Mouse (Mus musculus): ENCODE data around the gene Tubb4b. TPM values are rescaled to one million over a fixed set of nuclear protein-coding genes. Genes with fewer than 3 reads are reported as not detected.
A peak's percentile ranks its signal among the peaks of the same experiment; 100 is the strongest.

Gene Tubb4b
- polyA plus RNA-seq, 1 experiment from 2014 or later: 823 TPM

GRCm38 (mm10) chr2:25240723-25241437 lies 16.4 kb upstream of the Tubb4b start:
- H3K27me3 ChIP-seq (replicated peaks; ENCODE audit: control insufficient read depth, insufficient read depth, low read length): peaks cover 23% of the 10 kb centered on the region

GRCm38 (mm10) chr2:25240310-25240709 lies 15.8 kb upstream of the Tubb4b start:
- peaks cover 28% of the 10 kb centered on the region for H3K4me1 ChIP-seq (replicated peaks; ENCODE audit: control insufficient read depth, insufficient read depth, low read length)
- peaks cover 23% of the 10 kb centered on the region for H3K27me3 ChIP-seq (replicated peaks; ENCODE audit: control insufficient read depth, insufficient read depth, low read length)
- WGBS: 56% methylated on average over 8 of the region's 8 CpGs
- no peaks in the 10 kb centered on the region for H3K36me3 ChIP-seq (ENCODE audit: control insufficient read depth, insufficient read depth, low read length)
- no peak for DNase-seq (ENCODE audit: low spot score)
- peak overlapping the region; percentile 57 for H3K27ac ChIP-seq (ENCODE audit: low read depth, low read length)
- H3K4me3 ChIP-seq (ENCODE audit: low read depth, low read length): peak overlapping the region; percentile 49
- H3K9ac ChIP-seq (ENCODE audit: low read depth, low read length): peak overlapping the region; percentile 51
- H3K9me3 ChIP-seq (ENCODE audit: control insufficient read depth, low read length): no peaks in the 10 kb centered on the region
- H3K4me2 ChIP-seq: peak overlapping the region; percentile 78
- ATAC-seq (replicated peaks; ENCODE audit: low FRiP score): no peak

More at GRCm38 (mm10) chr2:25240723-25241437, 16.4 kb upstream of the Tubb4b start:
- Histone ChIP-seq H3K4me1 (replicated peaks; ENCODE audit: control insufficient read depth, insufficient read depth, low read length) (peaks cover 28% of the 10 kb centered on the region), H3K36me3 (ENCODE audit: control insufficient read depth, insufficient read depth, low read length) (no peaks in the 10 kb centered on the region), H3K4me2 (peak overlapping the region; percentile 78), H3K4me3 (ENCODE audit: low read depth, low read length) (peak overlapping the region; percentile 49), H3K27ac (ENCODE audit: low read depth, low read length) (peak overlapping the region; percentile 57), H3K9me3 (ENCODE audit: control insufficient read depth, low read length) (no peaks in the 10 kb centered on the region), H3K9ac (ENCODE audit: low read depth, low read length) (peak overlapping the region; percentile 51)
- DNase-seq (ENCODE audit: low spot score): peak; percentile 81
- WGBS: 2% methylated on average over 29 of the region's 29 CpGs
- peak; percentile 86 for ATAC-seq (replicated peaks; ENCODE audit: low FRiP score)

GRCm38 (mm10) chr2:25239766-25240165 lies 15.3 kb upstream of the Tubb4b start:
- Histone ChIP-seq H3K9ac (ENCODE audit: low read depth, low read length) (no peak overlapping the region), H3K27ac (ENCODE audit: low read depth, low read length) (no peak overlapping the region), H3K4me3 (ENCODE audit: low read depth, low read length) (no peak overlapping the region), H3K36me3 (ENCODE audit: control insufficient read depth, insufficient read depth, low read length) (no peaks in the 10 kb centered on the region), H3K4me1 (replicated peaks; ENCODE audit: control insufficient read depth, insufficient read depth, low read length) (peaks cover 28% of the 10 kb centered on the region), H3K4me2 (no peak overlapping the region), H3K9me3 (ENCODE audit: control insufficient read depth, low read length) (no peaks in the 10 kb centered on the region), H3K27me3 (replicated peaks; ENCODE audit: control insufficient read depth, insufficient read depth, low read length) (peaks cover 23% of the 10 kb centered on the region)
- WGBS: 81% methylated on average over 3 of the region's 3 CpGs
- DNase-seq (ENCODE audit: low spot score) (no peak), ATAC-seq (replicated peaks; ENCODE audit: low FRiP score) (no peak)

GRCm38 (mm10) chr2:25238106-25238505 lies 13.6 kb upstream of the Tubb4b start:
- H3K9me3 ChIP-seq (ENCODE audit: control insufficient read depth, low read length): no peaks in the 10 kb centered on the region
- H3K4me2 ChIP-seq: no peak overlapping the region
- no peak overlapping the region for H3K9ac ChIP-seq (ENCODE audit: low read depth, low read length)
- no peak overlapping the region for H3K4me3 ChIP-seq (ENCODE audit: low read depth, low read length)
- DNase-seq (ENCODE audit: low spot score) (no peak), ATAC-seq (replicated peaks; ENCODE audit: low FRiP score) (no peak)
- no peaks in the 10 kb centered on the region for H3K36me3 ChIP-seq (ENCODE audit: control insufficient read depth, insufficient read depth, low read length)
- peaks cover 18% of the 10 kb centered on the region for H3K27me3 ChIP-seq (replicated peaks; ENCODE audit: control insufficient read depth, insufficient read depth, low read length)
- peaks cover 39% of the 10 kb centered on the region for H3K4me1 ChIP-seq (replicated peaks; ENCODE audit: control insufficient read depth, insufficient read depth, low read length)
- H3K27ac ChIP-seq (ENCODE audit: low read depth, low read length): no peak overlapping the region

- H3K27me3 ChIP-seq (replicated peaks; ENCODE audit: control insufficient read depth, insufficient read depth, low read length): peaks cover 13% of the 10 kb centered on the region; the same call in 1 of the 2 replicates
- H3K9ac ChIP-seq (ENCODE audit: low read depth, low read length): no peak overlapping the region
- WGBS: 66% methylated on average over 4 of the region's 4 CpGs
- no peaks in the 10 kb centered on the region for H3K9me3 ChIP-seq (ENCODE audit: control insufficient read depth, low read length)
- H3K4me1 ChIP-seq (replicated peaks; ENCODE audit: control insufficient read depth, insufficient read depth, low read length): peaks cover 40% of the 10 kb centered on the region
- ATAC-seq (replicated peaks; ENCODE audit: low FRiP score) (no peak), DNase-seq (ENCODE audit: low spot score) (no peak)
- H3K36me3 ChIP-seq (ENCODE audit: control insufficient read depth, insufficient read depth, low read length): no peaks in the 10 kb centered on the region
- no peak overlapping the region for H3K4me3 ChIP-seq (ENCODE audit: low read depth, low read length)
- no peak overlapping the region for H3K27ac ChIP-seq (ENCODE audit: low read depth, low read length)
- no peak overlapping the region for H3K4me2 ChIP-seq
Measured at GRCm38 (mm10) chr2:25237522-25237921, 13.0 kb upstream of the Tubb4b start.

- Histone ChIP-seq H3K4me2 (peak within 1 kb of the TSS; percentile 44), H3K36me3 (ENCODE audit: control insufficient read depth, insufficient read depth, low read length) (no peaks in the 10 kb centered on the region), H3K9me3 (ENCODE audit: control insufficient read depth, low read length) (no peaks in the 10 kb centered on the region), H3K4me1 (replicated peaks; ENCODE audit: control insufficient read depth, insufficient read depth, low read length) (peaks cover 35% of the 10 kb centered on the region), H3K27ac (ENCODE audit: low read depth, low read length) (no peak within 1 kb of the TSS), H3K9ac (ENCODE audit: low read depth, low read length) (no peak within 1 kb of the TSS), H3K27me3 (replicated peaks; ENCODE audit: control insufficient read depth, insufficient read depth, low read length) (peaks cover 4% of the 10 kb centered on the region; the same call in 1 of the 2 replicates), H3K4me3 (ENCODE audit: low read depth, low read length) (0 out of 2 replicates have a peak within 1 kb of the TSS, but pooled peaks have one; percentile 8)
- WGBS: 21% methylated on average over 8 of the region's 8 CpGs
- no peak for ATAC-seq (replicated peaks; ENCODE audit: low FRiP score)
- DNase-seq (ENCODE audit: low spot score): no peak
Measured at GRCm38 (mm10) chr2:25236614-25237013, 12.1 kb upstream of the Tubb4b start, which contains the start of gene Rnf224. TSS of gene Rnf224 (minus strand) at chr2:25236787.

GRCm38 (mm10) chr2:25234551-25235220 lies 10.2 kb upstream of the Tubb4b start:
- no peaks in the 10 kb centered on the region; the same call in 1 of the 2 replicates for H3K27me3 ChIP-seq (replicated peaks; ENCODE audit: control insufficient read depth, insufficient read depth, low read length)

GRCm38 (mm10) chr2:25234050-25234449 lies 9.5 kb upstream of the Tubb4b start, which contains the start of gene Slc34a3:
TSS of gene Slc34a3 (minus strand) at chr2:25234364.
- H3K4me3 ChIP-seq (ENCODE audit: low read depth, low read length): no peak within 1 kb of the TSS
- peaks cover 24% of the 10 kb centered on the region for H3K4me1 ChIP-seq (replicated peaks; ENCODE audit: control insufficient read depth, insufficient read depth, low read length)
- no peaks in the 10 kb centered on the region; the same call in 1 of the 2 replicates for H3K27me3 ChIP-seq (replicated peaks; ENCODE audit: control insufficient read depth, insufficient read depth, low read length)
- no peak within 1 kb of the TSS for H3K4me2 ChIP-seq
- no peaks in the 10 kb centered on the region for H3K36me3 ChIP-seq (ENCODE audit: control insufficient read depth, insufficient read depth, low read length)
- H3K9ac ChIP-seq (ENCODE audit: low read depth, low read length): no peak within 1 kb of the TSS
- ATAC-seq (replicated peaks; ENCODE audit: low FRiP score) (no peak), DNase-seq (ENCODE audit: low spot score) (no peak)
- 71% methylated on average over 3 of the region's 3 CpGs for WGBS
- H3K9me3 ChIP-seq (ENCODE audit: control insufficient read depth, low read length): no peaks in the 10 kb centered on the region
- no peak within 1 kb of the TSS for H3K27ac ChIP-seq (ENCODE audit: low read depth, low read length)

More at GRCm38 (mm10) chr2:25234551-25235220, 10.2 kb upstream of the Tubb4b start:
- H3K4me1 ChIP-seq (replicated peaks; ENCODE audit: control insufficient read depth, insufficient read depth, low read length): peaks cover 24% of the 10 kb centered on the region
- H3K9me3 ChIP-seq (ENCODE audit: control insufficient read depth, low read length): no peaks in the 10 kb centered on the region
- WGBS: 56% methylated on average over 5 of the region's 5 CpGs
- no peak overlapping the region for H3K4me2 ChIP-seq
- ATAC-seq (replicated peaks; ENCODE audit: low FRiP score) (no peak), DNase-seq (ENCODE audit: low spot score) (no peak)
- H3K27ac ChIP-seq (ENCODE audit: low read depth, low read length): no peak overlapping the region
- H3K9ac ChIP-seq (ENCODE audit: low read depth, low read length): no peak overlapping the region
- H3K36me3 ChIP-seq (ENCODE audit: control insufficient read depth, insufficient read depth, low read length): no peaks in the 10 kb centered on the region
- no peak overlapping the region for H3K4me3 ChIP-seq (ENCODE audit: low read depth, low read length)
